ENCODE assay signal across 7 mouse cellular contexts in genomic region chr1:182408684-182409327, GRCm38 (mm10). TPM values are rescaled to one million over a fixed set of nuclear protein-coding genes. Genes with fewer than 3 reads are reported as not detected.
A peak's percentile ranks its signal among the peaks of the same experiment; 100 is the strongest.
DNase-seq lines count a peak whose midpoint lies in the region; ATAC-seq lines count a peak whose summit lies in the region.

TSS of gene Trp53bp2 (plus strand) at chr1:182409172.

- peak within 1 kb of the TSS; percentile 92 for H3K4me3 ChIP-seq in intestine, embryonic 16.5 days (ENCODE audit: low read length)
- peak within 1 kb of the TSS; percentile 82 for H3K4me3 ChIP-seq in midbrain, embryonic 11.5 days (ENCODE audit: low read depth, low read length)

- H3K27me3 ChIP-seq in intestine, embryonic 16.5 days (replicated peaks; ENCODE audit: control insufficient read depth, insufficient read depth, low read length), result no peaks in the 10 kb centered on the region
- no peaks in the 10 kb centered on the region for H3K27me3 ChIP-seq in midbrain, embryonic 11.5 days (ENCODE audit: control insufficient read depth, insufficient read depth, low read length)

- no peaks in the 10 kb centered on the region for H3K9me3 ChIP-seq in intestine, embryonic 16.5 days (ENCODE audit: control insufficient read depth, low read length)
- H3K9me3 ChIP-seq in midbrain, embryonic 11.5 days (ENCODE audit: control insufficient read depth, low read length), result no peaks in the 10 kb centered on the region

- WGBS in intestine, embryonic 16.5 days, result under 1% methylated on average over 61 of the region's 71 CpGs
- WGBS in midbrain, embryonic 11.5 days, result under 1% methylated on average over 60 of the region's 71 CpGs

- DNase-seq in adrenal gland, adult 2 months, result peak; percentile 100
- peak; percentile 98 for DNase-seq in embryo, embryonic 11.5 days (ENCODE audit: low read depth, low spot score)
- DNase-seq in gastrocnemius, postnatal 4 days (ENCODE audit: low spot score in 2 of 2), result peak; percentile 100
- DNase-seq in left cerebral cortex, postnatal 36 days (ENCODE audit: low spot score in 2 of 2), result peak; percentile 98 to 99
- DNase-seq in midbrain, embryonic 11.5 days (ENCODE audit: low spot score, missing footprints), result peak; percentile 100
- DNase-seq in skeletal muscle tissue, adult 2 months (ENCODE audit: low read depth, low spot score), result peak; percentile 98

- H3K9ac ChIP-seq in intestine, embryonic 16.5 days (ENCODE audit: low read depth, low read length), result peak within 1 kb of the TSS; percentile 92
- H3K9ac ChIP-seq in midbrain, embryonic 11.5 days (ENCODE audit: low read length), result peak within 1 kb of the TSS; percentile 97

- H3K36me3 ChIP-seq in intestine, embryonic 16.5 days (ENCODE audit: control insufficient read depth, insufficient read depth, low read length), result no peaks in the 10 kb centered on the region
- H3K36me3 ChIP-seq in midbrain, embryonic 11.5 days (ENCODE audit: control insufficient read depth, insufficient read depth, low read length), result no peaks in the 10 kb centered on the region

- H3K27ac ChIP-seq in intestine, embryonic 16.5 days (ENCODE audit: low read length), result peak within 1 kb of the TSS; percentile 94
- H3K27ac ChIP-seq in midbrain, embryonic 11.5 days (ENCODE audit: low read depth, low read length), result peak within 1 kb of the TSS; percentile 91

- H3K4me1 ChIP-seq in intestine, embryonic 16.5 days (ENCODE audit: control insufficient read depth, insufficient read depth, low read length), result peaks cover 25% of the 10 kb centered on the region
- H3K4me1 ChIP-seq in midbrain, embryonic 11.5 days (ENCODE audit: control insufficient read depth, insufficient read depth, low read length), result peaks cover 12% of the 10 kb centered on the region

- intact Hi-C loops in left cerebral cortex, postnatal 36 days (cut with DNase I), result loop anchor here (2.0 to 5.0 kb wide), 2 partner anchors 53 to 68 kb away; partner anchors contain the start of gene Fbxo28

- H3K4me2 ChIP-seq in intestine, embryonic 16.5 days (ENCODE audit: low read depth, low read length), result peak within 1 kb of the TSS; percentile 75
- H3K4me2 ChIP-seq in midbrain, embryonic 11.5 days, result peak within 1 kb of the TSS; percentile 61

- ATAC-seq in intestine, embryonic 16.5 days, result peak; percentile 97
- peak; percentile 96 for ATAC-seq in midbrain, embryonic 11.5 days (ENCODE audit: low FRiP score)

RNA-seq across cellular contexts. Expression of gene Trp53bp2, which starts in this region (rescaled TPM):
- 10 to 100 TPM; 20.1 to 22.2 TPM for total RNA-seq in adrenal gland, adult 2 months (2021)
- polyA plus RNA-seq in adrenal gland, adult 2 months (2012; rRNA removed), result 14.2 and 14.3 TPM in 2 replicates
- 10 to 100 TPM; 19.6 to 21.6 TPM for total RNA-seq in gastrocnemius, postnatal 4 days (2021)
- 16.3 and 18.4 TPM in 2 replicates for polyA plus RNA-seq in intestine, embryonic 16.5 days (2015; fragmentation: Nextera tagmentation; extraction: Ambion mirVana)
- total RNA-seq in left cerebral cortex, postnatal 36 days (2021), result 10 to 100 TPM; 21.9 to 23.4 TPM
- 33.5 and 34.8 TPM in 2 replicates for polyA plus RNA-seq in midbrain, embryonic 11.5 days (2014; fragmentation: Nextera tagmentation; extraction: Ambion mirVana)

Comparison
In these comparisons a context has a peak if more than half of its experiments do, and no peak if none do; other contexts are left out.
1. Peak in every context shown above with its lines: DNase-seq, ATAC-seq, H3K4me3 ChIP-seq and H3K27ac ChIP-seq.